25 mouse cellular contexts compared by ENCODE assay signal in genomic region chr5:27206213-27206612, GRCm38 (mm10).
DNase-seq lines count a peak whose midpoint lies in the region; ATAC-seq and TF ChIP-seq lines count a peak whose summit lies in the region.
"Had no signal": no experiment of that assay in that cellular context is flagged by ENCODE, and none has a peak within 500 bp of the region (broad histone marks: within the 10 kb centered on the region; RNA-seq: fewer than 3 reads in every experiment).

No protein-coding gene starts in this region.

- no peak for TF ChIP-seq CTCF in liver, postnatal 0 days (IDR thresholded peaks at IDR 0.05; ENCODE audit: low read depth)

- no peaks in the 10 kb centered on the region for H3K4me1 ChIP-seq in liver, postnatal 0 days (ENCODE audit: insufficient read depth)
- H3K4me1 ChIP-seq in hindbrain, embryonic 12.5 days = no peaks in the 10 kb centered on the region
- no peaks in the 10 kb centered on the region for H3K4me1 ChIP-seq in neural tube, embryonic 15.5 days
- H3K4me1 ChIP-seq: embryonic facial prominence, embryonic 10.5 days; forebrain, embryonic 15.5 days; heart, embryonic 15.5 days; limb, embryonic 15.5 days; lung, embryonic 15.5 days; midbrain, embryonic 13.5 days; neural tube, embryonic 13.5 days had no signal

- 45% methylated on average over 7 of the region's 7 CpGs for WGBS in liver, postnatal 0 days (ENCODE audit: insufficient replicate concordance)
- 92% methylated on average over 7 of the region's 7 CpGs for WGBS in hindbrain, embryonic 12.5 days
- WGBS in neural tube, embryonic 15.5 days = 90% methylated on average over 7 of the region's 7 CpGs

- no peak overlapping the region for H3K27ac ChIP-seq in liver, postnatal 0 days (ENCODE audit: low read depth)
- no peak overlapping the region for H3K27ac ChIP-seq in hindbrain, embryonic 12.5 days
- H3K27ac ChIP-seq in neural tube, embryonic 15.5 days (replicated peaks) = no peak overlapping the region
- H3K27ac ChIP-seq: embryonic facial prominence, embryonic 10.5 days; forebrain, embryonic 15.5 days; heart, embryonic 15.5 days; limb, embryonic 15.5 days; lung, embryonic 15.5 days; midbrain, embryonic 13.5 days; neural tube, embryonic 13.5 days had no signal

- no peak overlapping the region for H3K9ac ChIP-seq in liver, postnatal 0 days (replicated peaks)
- H3K9ac ChIP-seq in hindbrain, embryonic 12.5 days = no peak overlapping the region
- H3K9ac ChIP-seq in neural tube, embryonic 15.5 days (replicated peaks) = no peak overlapping the region
- H3K9ac ChIP-seq: forebrain, embryonic 15.5 days; heart, embryonic 15.5 days; limb, embryonic 15.5 days; lung, embryonic 15.5 days; midbrain, embryonic 13.5 days; neural tube, embryonic 13.5 days had no signal

- TF ChIP-seq EP300 in liver, postnatal 0 days (IDR thresholded peaks at IDR 0.05; ENCODE audit: low read depth) = no peak

- no peaks in the 10 kb centered on the region for H3K27me3 ChIP-seq in liver, postnatal 0 days (ENCODE audit: insufficient read depth, low read length)
- no peaks in the 10 kb centered on the region for H3K27me3 ChIP-seq in hindbrain, embryonic 12.5 days
- no peaks in the 10 kb centered on the region for H3K27me3 ChIP-seq in neural tube, embryonic 15.5 days (replicated peaks)
- H3K27me3 ChIP-seq: forebrain, embryonic 15.5 days; heart, embryonic 15.5 days; limb, embryonic 15.5 days; lung, embryonic 15.5 days; midbrain, embryonic 13.5 days; neural tube, embryonic 13.5 days had no signal

- no peaks in the 10 kb centered on the region for H3K9me3 ChIP-seq in liver, postnatal 0 days (ENCODE audit: low read length)
- H3K9me3 ChIP-seq in hindbrain, embryonic 12.5 days (replicated peaks) = no peaks in the 10 kb centered on the region
- no peaks in the 10 kb centered on the region for H3K9me3 ChIP-seq in neural tube, embryonic 15.5 days (replicated peaks)
- H3K9me3 ChIP-seq: embryonic facial prominence, embryonic 10.5 days; forebrain, embryonic 15.5 days; heart, embryonic 15.5 days; limb, embryonic 15.5 days; lung, embryonic 15.5 days; midbrain, embryonic 13.5 days; neural tube, embryonic 13.5 days had no signal

- H3K4me2 ChIP-seq in liver, postnatal 0 days (ENCODE audit: low read depth, low read length) = no peak overlapping the region
- H3K4me2 ChIP-seq in hindbrain, embryonic 12.5 days (replicated peaks) = no peak overlapping the region
- H3K4me2 ChIP-seq in neural tube, embryonic 15.5 days = no peak overlapping the region
- H3K4me2 ChIP-seq: forebrain, embryonic 15.5 days; heart, embryonic 15.5 days; limb, embryonic 15.5 days; lung, embryonic 15.5 days; midbrain, embryonic 13.5 days; neural tube, embryonic 13.5 days had no signal

- peak; percentile 2 for DNase-seq in T-cell, adult 2 months (ENCODE audit: low spot score)
- peak; percentile 18 for DNase-seq in c-Kit-positive CD71-negative TER-119-negative erythroid progenitor cells, embryonic 14.5 days (ENCODE audit: low read depth)
- peak; percentile 17 for DNase-seq in liver, postnatal 0 days
- DNase-seq in monocyte, adult 2 months (ENCODE audit: low read depth in 1 of 2, low spot score in 2 of 2) = peak; percentile 31 to 55
- no peak for DNase-seq in left cerebral cortex, adult 9 months (ENCODE audit: low spot score in 2 of 2)
- DNase-seq: adrenal gland, postnatal 14 days; cerebellum, adult 9-10 months; gastrocnemius, postnatal 14 days; heart, postnatal 4 days; kidney, postnatal 25 days; left cerebral cortex, postnatal 4 days; right cerebral cortex, postnatal 14 days; spleen, adult 18-20 months had no signal

- H3K4me3 ChIP-seq in liver, postnatal 0 days (ENCODE audit: low read depth, low read length) = no peak overlapping the region
- no peak overlapping the region for H3K4me3 ChIP-seq in hindbrain, embryonic 12.5 days
- no peak overlapping the region for H3K4me3 ChIP-seq in neural tube, embryonic 15.5 days (replicated peaks)
- H3K4me3 ChIP-seq: embryonic facial prominence, embryonic 10.5 days; forebrain, embryonic 15.5 days; heart, embryonic 15.5 days; limb, embryonic 15.5 days; lung, embryonic 15.5 days; midbrain, embryonic 13.5 days; neural tube, embryonic 13.5 days had no signal

- peak; percentile 54 for ATAC-seq in liver, postnatal 0 days
- no peak for ATAC-seq in inflammation-experienced regulatory T-cells, adult 6 months
- no peak for ATAC-seq in hindbrain, embryonic 12.5 days (ENCODE audit: low FRiP score)
- ATAC-seq in neural tube, embryonic 15.5 days (ENCODE audit: low FRiP score) = no peak
- ATAC-seq: forebrain, embryonic 15.5 days; hindbrain, embryonic 16.5 days; intestine, embryonic 16.5 days; midbrain, embryonic 13.5 days had no signal

- no peaks in the 10 kb centered on the region for H3K36me3 ChIP-seq in liver, postnatal 0 days (replicated peaks; ENCODE audit: insufficient read depth, low read length)
- H3K36me3 ChIP-seq in hindbrain, embryonic 12.5 days = no peaks in the 10 kb centered on the region
- no peaks in the 10 kb centered on the region for H3K36me3 ChIP-seq in neural tube, embryonic 15.5 days
- H3K36me3 ChIP-seq: embryonic facial prominence, embryonic 10.5 days; forebrain, embryonic 15.5 days; heart, embryonic 15.5 days; limb, embryonic 15.5 days; lung, embryonic 15.5 days; midbrain, embryonic 13.5 days; neural tube, embryonic 13.5 days had no signal

Comparison
In these comparisons a context has a peak if more than half of its experiments do, and no peak if none do; other contexts are left out.
1. DNase-seq: peak in T-cell, adult 2 months (single experiment), c-Kit-positive CD71-negative TER-119-negative erythroid progenitor cells, embryonic 14.5 days (single experiment), liver, postnatal 0 days (single experiment) and monocyte, adult 2 months (2 of 2); none in left cerebral cortex, adult 9 months (0 of 2).